Mouse (Mus musculus): Measurements from ENCODE around the gene Hist1h3b. TPM values are rescaled to one million over a fixed set of nuclear protein-coding genes. Genes with fewer than 3 reads are reported as not detected.

Hist1h3b gene
- polyA plus RNA-seq, 1 experiment, result 49.2 TPM

DNA sequence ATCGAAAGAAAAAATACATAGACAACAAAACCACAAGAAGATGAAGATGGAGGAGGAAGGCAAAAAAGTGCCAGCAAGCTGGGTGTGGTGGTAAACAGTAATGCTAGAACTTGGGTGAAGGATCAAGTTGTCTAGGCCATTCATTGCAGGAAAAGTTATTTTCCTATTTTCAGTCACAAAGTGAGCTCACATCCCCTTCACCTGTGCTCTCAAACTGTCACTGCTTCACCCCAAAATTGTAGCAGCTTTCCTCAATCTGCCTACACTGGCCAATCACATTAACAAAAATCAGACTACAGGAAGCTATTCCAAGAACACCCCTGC, 7.8 kb downstream of the Hist1h3b start:
- TF ChIP-seq POLR2A (IDR thresholded peaks at IDR 0.05; ENCODE audit: borderline replicate concordance, extremely low read depth, insufficient read depth, insufficient read length, poor library complexity, severe bottlenecking), result no peak
- no peak for TF ChIP-seq CTCF (IDR thresholded peaks at IDR 0.05; ENCODE audit: borderline replicate concordance, extremely low read depth, insufficient read depth, insufficient read length)
- DNase-seq (ENCODE audit: low read depth), result no peak

DNA sequence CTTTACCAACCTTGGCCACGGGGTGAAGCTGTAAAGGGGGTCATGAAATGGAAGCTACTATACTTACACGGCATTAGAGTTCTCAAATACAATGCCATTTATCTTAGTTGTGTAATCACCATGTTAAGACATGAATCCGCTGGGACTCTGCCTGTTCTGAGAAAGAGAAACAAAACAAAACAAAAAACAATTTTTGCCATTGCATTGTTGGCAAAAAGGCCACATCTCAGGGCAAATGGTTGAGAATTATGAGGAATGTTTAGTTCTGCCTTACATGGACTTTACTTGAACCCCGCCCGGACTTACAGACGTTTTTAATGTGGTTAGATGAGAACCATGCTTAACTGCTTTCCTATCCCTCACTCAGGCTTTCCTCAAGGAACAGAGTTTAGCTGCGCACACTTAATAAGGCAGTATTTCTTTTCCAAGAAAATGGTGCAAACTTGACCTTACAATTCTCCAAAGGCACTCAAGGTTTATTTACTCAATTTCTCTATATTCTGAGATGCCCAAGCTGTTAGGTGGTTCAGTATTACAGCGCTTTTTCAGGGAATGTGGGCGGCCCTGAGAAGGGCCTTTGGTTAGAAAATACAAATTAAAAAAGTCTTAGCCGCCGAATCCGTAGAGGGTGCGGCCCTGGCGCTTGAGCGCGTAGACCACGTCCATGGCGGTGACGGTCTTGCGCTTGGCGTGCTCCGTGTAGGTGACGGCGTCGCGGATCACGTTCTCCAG, 8.3 kb downstream of the Hist1h3b start:
- DNase-seq (ENCODE audit: low read depth), result peak; percentile 57
- TF ChIP-seq CTCF (IDR thresholded peaks at IDR 0.05; ENCODE audit: borderline replicate concordance, extremely low read depth, insufficient read depth, insufficient read length) (no peak), POLR2A (IDR thresholded peaks at IDR 0.05; ENCODE audit: borderline replicate concordance, extremely low read depth, insufficient read depth, insufficient read length, poor library complexity, severe bottlenecking) (no peak)

DNA sequence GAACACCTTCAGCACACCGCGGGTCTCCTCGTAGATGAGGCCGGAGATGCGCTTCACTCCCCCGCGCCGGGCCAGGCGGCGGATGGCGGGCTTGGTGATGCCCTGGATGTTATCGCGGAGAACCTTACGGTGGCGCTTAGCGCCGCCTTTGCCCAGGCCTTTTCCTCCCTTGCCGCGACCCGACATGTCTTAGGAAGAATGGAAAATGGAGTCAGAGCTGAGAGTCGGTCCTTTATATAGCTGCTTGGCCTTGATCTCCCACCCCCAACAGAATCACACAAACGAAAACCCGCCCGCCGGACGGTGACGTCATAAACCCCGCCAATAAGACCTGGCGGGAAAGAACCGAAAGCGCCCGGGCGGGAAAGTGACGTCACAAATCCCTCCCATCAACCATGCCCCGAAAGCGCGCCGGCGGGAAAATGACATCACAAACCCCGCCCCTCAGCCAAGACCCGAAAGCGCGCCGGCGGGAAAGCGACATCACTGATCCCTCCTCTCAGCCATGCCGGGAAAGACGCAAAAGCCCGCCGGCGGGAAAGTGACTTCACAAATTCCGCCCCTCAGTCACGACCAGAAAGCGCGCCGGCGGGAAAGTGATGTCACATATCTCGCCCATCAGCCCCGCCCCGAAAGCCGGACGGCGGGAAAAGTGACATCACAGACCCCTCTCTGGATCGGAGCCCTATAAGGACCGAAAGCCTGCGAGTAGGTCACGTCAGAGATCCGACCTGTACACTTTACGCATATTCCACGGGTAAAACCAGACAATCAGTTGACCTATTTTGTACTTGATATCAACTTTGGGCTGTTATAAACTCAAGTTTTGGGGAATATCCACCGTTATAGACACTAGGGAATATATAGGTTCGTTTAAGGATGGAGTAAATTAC, 9.2 kb downstream of the Hist1h3b start, which contains the start of gene Hist1h4a:
Gene Hist1h4a, minus strand, starts transcription at position 259 of the 893 bp plus-strand sequence.
- DNase-seq (ENCODE audit: low read depth), result peak; percentile 99
- TF ChIP-seq POLR2A (IDR thresholded peaks at IDR 0.05; ENCODE audit: borderline replicate concordance, extremely low read depth, insufficient read depth, insufficient read length, poor library complexity, severe bottlenecking), result peak; percentile 54; the same call in 1 of the 2 replicates
- TF ChIP-seq CTCF (IDR thresholded peaks at IDR 0.05; ENCODE audit: borderline replicate concordance, extremely low read depth, insufficient read depth, insufficient read length), result no peak

DNA sequence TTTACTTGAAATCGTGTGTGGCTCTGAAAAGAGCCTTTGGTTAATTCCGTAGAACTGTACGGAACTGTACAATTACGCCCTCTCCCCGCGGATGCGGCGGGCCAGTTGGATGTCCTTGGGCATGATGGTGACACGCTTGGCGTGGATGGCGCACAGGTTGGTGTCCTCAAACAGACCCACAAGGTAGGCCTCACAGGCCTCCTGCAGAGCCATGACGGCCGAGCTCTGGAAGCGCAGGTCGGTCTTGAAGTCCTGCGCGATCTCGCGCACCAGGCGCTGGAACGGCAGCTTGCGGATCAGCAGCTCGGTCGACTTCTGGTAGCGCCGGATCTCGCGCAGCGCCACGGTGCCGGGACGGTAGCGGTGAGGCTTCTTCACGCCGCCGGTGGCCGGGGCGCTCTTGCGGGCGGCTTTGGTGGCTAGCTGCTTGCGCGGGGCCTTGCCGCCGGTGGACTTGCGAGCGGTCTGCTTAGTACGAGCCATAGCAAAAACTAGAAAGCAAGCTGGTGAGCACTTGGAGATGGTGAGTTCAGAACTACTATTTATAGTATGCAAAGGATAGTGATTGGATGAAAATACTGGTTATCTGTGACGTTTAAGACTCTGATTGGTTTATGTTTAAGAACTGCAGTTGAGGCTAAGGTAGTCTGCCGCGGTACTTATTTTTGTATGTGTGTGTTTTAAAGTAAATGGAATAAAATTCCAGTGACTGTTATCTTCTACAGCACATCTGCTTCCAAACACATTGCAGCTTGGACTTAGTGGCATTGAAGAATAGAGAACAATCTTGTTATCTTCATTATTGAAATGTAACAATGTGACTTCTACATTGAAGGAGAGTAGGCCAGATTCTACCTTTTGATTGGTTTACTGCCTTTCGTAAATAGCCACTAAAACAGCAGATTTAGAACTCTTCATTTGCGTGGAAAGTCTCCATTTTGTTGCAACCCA, 10.1 kb downstream of the Hist1h3b start, which contains the start of gene Hist1h3a:
Gene Hist1h3a, minus strand, starts transcription at position 516 of the 951 bp plus-strand sequence.
- 0 out of 2 replicates have a peak, but pooled peaks have one; percentile 18 for TF ChIP-seq POLR2A (IDR thresholded peaks at IDR 0.05; ENCODE audit: borderline replicate concordance, extremely low read depth, insufficient read depth, insufficient read length, poor library complexity, severe bottlenecking)
- peak; percentile 96 for DNase-seq (ENCODE audit: low read depth)

DNA sequence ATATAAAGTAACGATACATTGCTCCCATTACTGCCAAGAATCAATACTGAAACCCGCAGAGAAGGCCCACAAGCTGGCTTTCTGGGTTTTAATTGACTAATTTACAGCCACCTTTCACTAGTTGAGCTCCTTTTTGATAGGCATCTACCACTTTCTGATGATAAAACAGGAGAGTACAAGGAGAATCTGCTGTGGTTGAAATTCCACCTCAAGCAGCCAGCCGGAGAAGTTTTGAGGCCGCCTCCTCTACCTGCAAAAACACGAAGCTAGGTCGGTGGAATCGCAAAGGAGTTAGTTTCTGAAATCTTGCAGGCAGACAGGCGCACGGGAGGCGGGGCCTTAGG, 11.1 kb downstream of the Hist1h3b start:
- DNase-seq (ENCODE audit: low read depth), result no peak
- no peak for TF ChIP-seq POLR2A (IDR thresholded peaks at IDR 0.05; ENCODE audit: borderline replicate concordance, extremely low read depth, insufficient read depth, insufficient read length, poor library complexity, severe bottlenecking)
- no peak for TF ChIP-seq CTCF (IDR thresholded peaks at IDR 0.05; ENCODE audit: borderline replicate concordance, extremely low read depth, insufficient read depth, insufficient read length)

DNA sequence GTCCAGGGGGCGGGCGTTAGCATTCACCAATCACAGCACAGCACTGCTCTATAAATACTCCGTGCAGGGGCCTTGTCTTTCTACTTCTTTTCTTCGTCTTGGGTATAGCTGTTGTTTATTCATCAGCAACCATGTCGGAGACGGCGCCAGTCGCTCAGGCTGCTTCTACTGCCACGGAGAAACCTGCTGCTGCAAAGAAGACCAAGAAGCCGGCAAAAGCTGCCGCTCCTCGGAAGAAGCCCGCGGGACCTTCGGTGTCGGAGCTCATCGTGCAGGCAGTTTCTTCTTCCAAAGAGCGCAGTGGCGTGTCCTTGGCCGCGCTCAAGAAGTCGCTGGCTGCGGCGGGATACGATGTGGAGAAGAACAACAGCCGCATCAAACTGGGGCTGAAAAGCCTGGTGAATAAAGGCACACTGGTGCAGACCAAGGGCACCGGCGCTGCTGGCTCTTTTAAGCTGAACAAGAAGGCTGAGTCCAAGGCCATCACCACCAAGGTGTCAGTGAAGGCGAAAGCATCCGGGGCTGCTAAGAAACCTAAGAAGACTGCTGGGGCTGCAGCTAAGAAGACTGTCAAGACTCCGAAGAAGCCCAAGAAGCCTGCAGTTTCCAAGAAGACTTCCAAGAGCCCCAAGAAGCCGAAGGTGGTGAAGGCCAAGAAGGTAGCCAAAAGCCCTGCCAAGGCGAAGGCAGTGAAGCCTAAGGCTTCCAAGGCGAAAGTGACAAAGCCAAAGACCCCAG, 11.7 kb downstream of the Hist1h3b start, which contains the start of gene Hist1h1a:
Gene Hist1h1a, plus strand, starts transcription at position 81 of the 738 bp plus-strand sequence.
- TF ChIP-seq CTCF (IDR thresholded peaks at IDR 0.05; ENCODE audit: borderline replicate concordance, extremely low read depth, insufficient read depth, insufficient read length) (no peak), POLR2A (IDR thresholded peaks at IDR 0.05; ENCODE audit: borderline replicate concordance, extremely low read depth, insufficient read depth, insufficient read length, poor library complexity, severe bottlenecking) (peak; percentile 77; the same call in 1 of the 2 replicates)
- peak; percentile 98 for DNase-seq (ENCODE audit: low read depth)

DNA sequence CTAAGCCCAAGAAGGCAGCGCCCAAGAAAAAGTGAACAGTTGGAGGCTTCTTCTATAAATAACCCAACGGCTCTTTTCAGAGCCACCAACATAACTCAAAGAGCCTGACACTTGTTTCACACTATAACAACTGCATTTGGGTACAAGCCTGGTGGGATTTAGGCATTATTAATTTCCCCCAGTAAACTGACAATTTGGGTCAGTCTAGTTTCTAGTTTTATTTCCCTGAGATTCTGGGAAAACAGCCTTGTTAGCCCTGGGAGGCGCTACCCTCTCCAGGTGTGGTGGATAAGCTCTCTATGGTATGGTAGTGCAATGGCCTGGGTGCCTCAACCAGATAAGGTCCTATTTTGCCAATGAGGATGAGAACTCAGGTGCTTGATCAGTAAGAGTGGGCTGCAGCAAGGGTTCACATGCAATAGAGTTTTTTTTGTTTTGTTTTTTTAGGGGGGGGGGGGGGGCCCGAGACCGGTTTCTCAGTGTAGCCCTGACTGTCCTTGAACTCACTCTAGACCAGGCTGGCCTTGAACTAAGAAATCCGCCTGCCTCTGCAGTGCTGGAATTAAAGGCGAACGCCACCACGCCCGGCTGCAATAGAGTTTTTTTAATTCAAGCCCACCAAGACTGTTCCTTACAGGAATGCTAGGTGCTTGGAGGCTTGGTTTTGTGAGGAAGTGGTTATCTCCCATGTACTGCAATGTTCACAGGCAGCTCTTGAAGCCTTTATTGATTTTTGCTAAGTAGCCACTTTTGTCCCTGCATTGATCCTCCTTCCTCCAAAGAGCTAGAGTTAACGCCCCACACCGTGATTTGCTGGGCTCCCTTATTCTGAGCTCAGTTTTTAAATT, 12.5 kb downstream of the Hist1h3b start:
- DNase-seq (ENCODE audit: low read depth), result no peak
- TF ChIP-seq POLR2A (IDR thresholded peaks at IDR 0.05; ENCODE audit: borderline replicate concordance, extremely low read depth, insufficient read depth, insufficient read length, poor library complexity, severe bottlenecking), result no peak
- TF ChIP-seq CTCF (IDR thresholded peaks at IDR 0.05; ENCODE audit: borderline replicate concordance, extremely low read depth, insufficient read depth, insufficient read length), result no peak

DNA sequence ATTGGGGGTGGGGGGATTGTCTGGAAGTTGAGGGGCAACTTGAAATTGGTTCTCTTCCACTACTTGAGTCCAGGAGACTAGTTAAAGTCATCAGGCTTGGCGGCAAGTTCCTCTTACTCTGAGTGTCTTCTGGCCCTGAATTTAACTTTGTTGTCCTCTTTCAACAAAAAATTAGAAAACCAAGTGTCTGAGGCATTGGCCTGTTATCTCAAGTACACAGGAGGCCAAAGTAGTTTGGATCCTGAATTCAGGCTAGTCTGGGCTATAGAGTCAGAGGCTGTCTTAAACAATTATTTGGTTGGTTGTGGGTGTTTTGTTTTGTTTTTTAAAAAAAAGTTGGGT, 13.1 kb downstream of the Hist1h3b start:
- DNase-seq (ENCODE audit: low read depth), result no peak
- no peak for TF ChIP-seq CTCF (IDR thresholded peaks at IDR 0.05; ENCODE audit: borderline replicate concordance, extremely low read depth, insufficient read depth, insufficient read length)
- no peak for TF ChIP-seq POLR2A (IDR thresholded peaks at IDR 0.05; ENCODE audit: borderline replicate concordance, extremely low read depth, insufficient read depth, insufficient read length, poor library complexity, severe bottlenecking)

DNA sequence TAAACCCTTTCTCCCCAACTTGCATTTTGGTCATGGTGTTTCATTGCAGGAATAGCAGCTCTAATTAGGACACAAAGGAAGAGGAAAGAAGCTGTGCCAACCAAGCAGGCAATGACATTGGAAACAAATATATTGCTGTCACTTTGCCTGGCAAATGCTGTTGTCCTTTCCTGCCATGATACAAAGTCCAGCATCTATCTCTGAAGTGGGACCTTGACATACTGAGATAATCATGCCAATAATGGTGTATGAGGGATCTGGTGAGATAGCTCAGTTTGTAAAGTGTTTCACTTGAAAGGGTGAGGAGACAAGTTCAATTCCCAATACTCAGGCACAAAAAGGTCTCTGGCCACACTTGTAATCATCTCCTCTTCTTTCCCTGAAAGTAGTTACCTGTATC, 14.7 kb downstream of the Hist1h3b start:
- TF ChIP-seq POLR2A (IDR thresholded peaks at IDR 0.05; ENCODE audit: borderline replicate concordance, extremely low read depth, insufficient read depth, insufficient read length, poor library complexity, severe bottlenecking), result no peak

More for the DNA sequence above, 14.7 kb downstream of the Hist1h3b start:
- no peak for DNase-seq (ENCODE audit: low read depth)

All from brain, embryonic 14.5 days (tissue).